Mouse (Mus musculus): ENCODE results near the gene Taar3.

Taar3 gene

DNA sequence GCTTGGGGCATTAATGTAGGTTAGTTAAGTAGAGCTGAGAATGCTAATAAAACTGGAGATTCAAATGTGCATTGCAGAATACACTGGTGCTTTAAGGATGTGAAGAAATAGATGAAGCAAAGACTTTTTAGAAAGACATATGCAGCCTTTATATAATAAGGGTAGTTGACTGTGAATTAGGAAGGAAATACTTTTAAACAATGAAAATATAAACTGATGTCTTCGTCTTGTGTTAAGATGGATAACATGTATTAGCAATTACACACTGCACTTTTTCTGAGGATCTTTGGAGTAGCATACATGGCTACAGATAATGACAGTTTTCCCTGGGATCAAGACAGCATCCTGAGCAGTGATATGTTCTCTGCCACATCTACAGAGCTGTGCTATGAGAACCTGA is 50.3 kb downstream of the Taar3 start, which contains the start of gene Taar7b:
Gene Taar7b, plus strand, starts transcription at position 301 of the 400 bp plus-strand sequence.
- DNase-seq (ENCODE audit: low spot score in 2 of 2): no peak

All from urinary bladder, postnatal 4 days (tissue).